In genomic region chr9:47240950-47241349, GRCm38 (mm10) we compare ENCODE assay signal across 21 mouse cellular contexts.
DNase-seq lines count a peak whose midpoint lies in the region; ATAC-seq lines count a peak whose summit lies in the region.
"Had no signal": no experiment of that assay in that cellular context is flagged by ENCODE, and none has a peak within 500 bp of the region (broad histone marks: within the 10 kb centered on the region; RNA-seq: fewer than 3 reads in every experiment).

No protein-coding gene starts in this region.

- H3K9me3 ChIP-seq in heart, embryonic 12.5 days (replicated peaks) = 0 out of 2 replicates have a peak, but pooled peaks cover 4% of the 10 kb centered on the region
- H3K9me3 ChIP-seq: heart, embryonic 13.5 days; limb, embryonic 10.5 days; liver, embryonic 13.5 days; lung, embryonic 15.5 days; midbrain, embryonic 12.5 days; neural tube, embryonic 15.5 days had no signal

- peak; percentile 36 for DNase-seq in heart, adult 8-10 months (ENCODE audit: low spot score)
- DNase-seq in cerebellum, adult 11 months = peak; percentile 84
- DNase-seq in cerebellum, adult 9-10 months = peak; percentile 91
- DNase-seq in heart, postnatal 14 days = peak; percentile 50 to 54
- no peak for DNase-seq in embryo, embryonic 9.5 days (ENCODE audit: extremely low spot score)
- DNase-seq: layer of hippocampus, postnatal 36 days; liver, embryonic 13.5 days; right cerebral cortex, postnatal 4 days had no signal

- H3K27me3 ChIP-seq in heart, embryonic 12.5 days (replicated peaks) = peaks cover 15% of the 10 kb centered on the region; the same call in 1 of the 2 replicates
- H3K27me3 ChIP-seq: liver, embryonic 13.5 days; lung, embryonic 15.5 days; midbrain, embryonic 12.5 days; neural tube, embryonic 15.5 days had no signal

- no peak overlapping the region for H3K4me2 ChIP-seq in heart, embryonic 12.5 days
- H3K4me2 ChIP-seq: heart, embryonic 13.5 days; hindbrain, embryonic 14.5 days; liver, embryonic 13.5 days; lung, embryonic 15.5 days; midbrain, embryonic 12.5 days; neural tube, embryonic 15.5 days had no signal

- 90% methylated on average over 8 of the region's 8 CpGs for WGBS in heart, embryonic 12.5 days

- H3K4me3 ChIP-seq in heart, embryonic 12.5 days = no peak overlapping the region
- H3K4me3 ChIP-seq: erythroblast, embryonic 14.5 days; heart, embryonic 13.5 days; limb, embryonic 10.5 days; liver, embryonic 13.5 days; lung, embryonic 15.5 days; midbrain, embryonic 12.5 days; myocyte; neural tube, embryonic 15.5 days had no signal

- H3K27ac ChIP-seq in heart, embryonic 12.5 days (ENCODE audit: poor library complexity, severe bottlenecking) = no peak overlapping the region
- H3K27ac ChIP-seq: heart, embryonic 13.5 days; hindbrain, embryonic 14.5 days; limb, embryonic 10.5 days; liver, embryonic 13.5 days; lung, embryonic 15.5 days; macrophage; midbrain, embryonic 12.5 days; neural tube, embryonic 15.5 days had no signal

- intact Hi-C loops in heart, postnatal 14 days (cut with DNase I) = no loop called here

- no peak for ATAC-seq in heart, embryonic 12.5 days (ENCODE audit: insufficient number of reproducible peaks, low FRiP score)
- no peak for ATAC-seq in frontal cortex, adult (ENCODE audit: low TSS enrichment)
- ATAC-seq: forebrain, embryonic 14.5 days; intestine, embryonic 16.5 days had no signal

- H3K4me1 ChIP-seq in heart, embryonic 12.5 days (replicated peaks) = peaks cover 6% of the 10 kb centered on the region
- H3K4me1 ChIP-seq: liver, embryonic 13.5 days; midbrain, embryonic 12.5 days; neural tube, embryonic 15.5 days had no signal

- no peaks in the 10 kb centered on the region for H3K36me3 ChIP-seq in heart, embryonic 12.5 days
- H3K36me3 ChIP-seq: heart, embryonic 13.5 days; limb, embryonic 10.5 days; liver, embryonic 13.5 days; lung, embryonic 15.5 days; midbrain, embryonic 12.5 days; neural tube, embryonic 15.5 days had no signal

- no peak overlapping the region for H3K9ac ChIP-seq in heart, embryonic 12.5 days
- H3K9ac ChIP-seq: heart, embryonic 13.5 days; hindbrain, embryonic 14.5 days; liver, embryonic 13.5 days; lung, embryonic 15.5 days; midbrain, embryonic 12.5 days; neural tube, embryonic 15.5 days had no signal
